Mouse (Mus musculus) frontal cortex, postnatal 36 days (tissue): ENCODE measurements around the gene Otop2.

Source experiments
- DNase-seq, 2 experiments: peaks; one replicate each; pipeline ENCODE4 v3.0.0; 2022; ENCODE audit warnings: low spot score in 2 of 2

Otop2 gene

DNA sequence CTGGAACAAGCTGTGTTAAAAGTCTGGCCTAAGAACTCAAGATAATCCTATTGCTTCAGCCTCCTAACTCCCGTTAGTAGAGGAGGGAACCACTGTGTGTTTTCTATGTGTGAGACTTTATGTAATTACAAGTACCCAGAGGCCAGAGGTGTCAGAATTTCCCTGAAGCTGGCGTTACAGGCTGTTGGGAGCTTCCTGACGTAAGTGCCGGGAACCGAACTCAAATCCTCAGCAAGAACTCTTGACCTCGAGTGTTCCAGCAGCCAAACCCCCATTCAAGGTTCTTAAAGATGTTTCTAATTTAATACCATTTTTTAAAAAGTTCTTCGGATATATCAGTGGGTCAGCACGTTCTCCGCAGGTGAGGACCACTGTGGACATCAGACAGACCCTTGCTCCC is 74.3 kb downstream of the Otop2 start:
- DNase-seq: no peak
